Mouse (Mus musculus) megakaryocyte-erythroid progenitor cell, adult 5-6 weeks (primary cell): Measurements from ENCODE around the gene Bloc1s4. TPM values are rescaled to one million over a fixed set of nuclear protein-coding genes. Genes with fewer than 3 reads are reported as not detected.

Experiments used
- ATAC-seq: replicated peaks from 2 replicates; pipeline ENCODE4 v1.8.0; 2016; ENCODE audit warnings: mild to moderate bottlenecking, inconsistent platforms; ENCODE audit not compliant: severe bottlenecking, poor library complexity, low FRiP score, low TSS enrichment
- total RNA-seq, 2 experiments: library from RNA; stranded (forward) in 1 of 2; stranded (reverse) in 1 of 2; fragments of 200-1000, 215-1000 nt in 1 of 2; fragments of >200 nt in 1 of 2; fragmentation: Nextera tagmentation in 1 of 2; gene quantifications; 2 replicates each; pipeline ENCODE4 v1.2.3; 2014 to 2017

Bloc1s4 gene
- total RNA-seq, 2 experiments from 2014 or later: 10.4 to 23.2 TPM

DNA sequence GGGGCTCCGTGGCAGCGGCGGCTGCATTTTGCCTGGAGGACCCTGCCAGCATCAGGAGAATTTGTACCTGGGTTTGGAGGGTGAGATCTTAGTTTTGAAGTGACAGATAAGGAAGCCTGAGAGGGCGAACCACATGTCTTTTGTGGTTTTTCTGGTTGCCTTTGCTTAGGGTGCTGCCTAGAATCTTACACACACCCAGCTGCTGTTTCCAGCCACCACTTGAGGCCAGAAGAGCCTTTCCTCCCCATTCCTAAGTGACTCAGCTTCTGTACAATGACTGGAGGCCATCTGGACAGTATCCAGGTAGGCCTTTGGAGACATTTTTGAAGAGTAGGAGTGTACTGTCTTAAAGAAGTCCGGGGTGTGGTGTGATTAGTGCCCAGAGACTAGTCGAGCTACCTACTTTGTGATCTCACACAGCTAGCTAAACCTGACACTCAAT lies 26.0 kb downstream of the Bloc1s4 start:
- peak; percentile 62 for ATAC-seq

DNA sequence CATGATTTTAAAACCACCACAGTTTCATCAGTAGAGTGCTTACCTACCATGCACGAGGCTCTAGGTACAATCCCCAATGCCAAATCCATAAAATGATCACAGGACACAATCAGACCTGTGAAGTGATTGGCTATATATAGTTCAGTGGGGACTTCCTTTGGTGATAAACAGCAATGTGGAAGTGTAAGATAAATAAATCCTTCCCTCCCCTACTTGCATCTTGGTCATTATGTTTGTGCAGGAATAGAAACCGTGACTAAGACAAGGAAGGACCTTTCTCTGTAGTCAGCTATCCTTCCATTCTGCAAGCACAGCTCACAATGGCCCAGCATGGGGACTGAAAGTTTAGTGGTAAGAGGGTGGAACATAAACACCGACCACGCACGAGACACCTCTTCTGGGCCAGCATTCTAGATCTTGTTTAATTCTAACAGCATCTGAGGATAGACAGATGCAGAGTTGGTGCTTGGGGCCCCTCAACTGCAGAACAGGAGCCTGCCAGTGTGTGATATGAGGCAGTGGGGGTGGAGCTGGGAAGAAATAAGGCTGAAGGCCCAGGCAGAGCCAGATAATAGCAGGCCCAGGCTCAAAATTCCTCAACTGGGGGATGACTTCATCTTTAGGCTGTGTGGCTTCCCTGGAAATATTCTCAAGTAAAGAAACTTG lies 27.6 kb downstream of the Bloc1s4 start:
- peak; percentile 91 for ATAC-seq

DNA sequence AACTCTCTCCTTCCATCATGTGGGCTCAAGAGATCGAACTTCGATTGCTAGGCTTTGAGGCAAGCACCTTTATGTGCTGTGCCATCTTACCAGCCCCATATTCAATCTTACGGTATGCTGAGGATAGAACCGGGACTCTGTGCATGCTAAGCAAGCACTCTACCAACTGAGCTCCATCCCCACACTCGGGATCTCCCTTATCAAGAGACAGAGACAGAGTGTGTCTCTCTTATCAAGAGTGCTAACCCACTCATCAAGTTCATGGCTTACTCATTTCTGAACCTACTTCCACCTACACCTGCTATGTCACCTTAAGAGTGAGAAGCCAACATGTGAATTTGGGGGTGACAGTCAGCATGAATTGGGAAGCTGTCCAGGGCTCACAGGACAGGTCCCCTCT lies 28.2 kb downstream of the Bloc1s4 start:
- ATAC-seq: no peak

DNA sequence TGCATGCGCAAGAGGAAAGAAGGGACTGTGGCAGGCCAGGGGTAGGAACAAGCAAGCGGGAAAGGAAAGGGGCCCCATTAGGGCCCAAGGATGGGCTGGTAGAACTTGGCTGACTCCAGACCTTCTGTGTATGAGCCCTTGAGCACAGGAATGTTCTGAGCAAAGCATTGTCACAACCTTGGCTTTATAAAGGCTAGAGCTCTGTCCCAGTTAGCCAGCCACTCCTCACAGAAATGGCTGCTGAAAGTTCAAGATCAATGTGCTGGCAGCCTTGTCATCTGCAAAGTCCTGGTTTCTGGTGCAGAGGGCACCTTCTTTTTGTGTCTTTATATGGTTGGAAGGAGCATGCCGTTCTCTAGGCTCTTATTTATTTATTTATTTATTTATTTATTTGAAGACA lies 28.8 kb downstream of the Bloc1s4 start:
- ATAC-seq: no peak

DNA sequence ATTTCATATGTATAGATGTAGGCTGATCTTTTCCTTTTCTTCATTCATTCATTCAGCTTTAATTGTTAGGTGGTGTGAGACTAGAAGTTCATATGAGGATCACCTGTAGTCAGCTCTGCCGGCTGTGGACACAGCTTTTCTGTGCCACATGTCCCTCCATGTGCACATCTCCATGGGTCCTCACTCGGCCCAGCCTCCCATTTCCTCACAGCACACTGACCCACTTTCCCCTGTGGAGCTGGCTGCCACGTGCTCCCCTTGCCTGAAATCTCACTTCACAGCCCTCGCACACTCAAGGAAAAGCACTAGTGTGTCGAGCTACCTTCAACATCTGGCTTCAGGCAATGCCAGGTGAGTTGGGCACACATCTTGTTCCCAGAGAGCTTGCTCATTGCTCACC lies 29.3 kb downstream of the Bloc1s4 start:
- no peak for ATAC-seq

DNA sequence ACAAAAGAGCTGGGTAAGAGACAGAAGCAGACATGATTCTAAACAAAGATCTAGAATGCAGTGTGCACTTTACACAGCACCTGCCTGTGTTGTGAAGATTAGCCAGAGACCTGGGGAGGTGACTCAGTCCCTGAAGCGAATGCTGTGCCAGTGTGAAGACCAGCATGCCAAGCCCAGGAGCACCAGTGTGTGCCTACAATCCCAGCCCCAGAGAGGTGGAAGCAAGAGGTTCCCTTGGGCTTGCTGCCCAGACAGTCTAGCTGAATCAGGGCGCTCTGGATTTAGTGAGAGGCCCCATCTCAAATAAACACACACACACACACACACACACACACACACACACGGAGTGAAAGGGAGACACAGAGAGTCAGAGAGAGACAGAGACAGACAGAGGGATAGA lies 30.6 kb downstream of the Bloc1s4 start:
- ATAC-seq: no peak

DNA sequence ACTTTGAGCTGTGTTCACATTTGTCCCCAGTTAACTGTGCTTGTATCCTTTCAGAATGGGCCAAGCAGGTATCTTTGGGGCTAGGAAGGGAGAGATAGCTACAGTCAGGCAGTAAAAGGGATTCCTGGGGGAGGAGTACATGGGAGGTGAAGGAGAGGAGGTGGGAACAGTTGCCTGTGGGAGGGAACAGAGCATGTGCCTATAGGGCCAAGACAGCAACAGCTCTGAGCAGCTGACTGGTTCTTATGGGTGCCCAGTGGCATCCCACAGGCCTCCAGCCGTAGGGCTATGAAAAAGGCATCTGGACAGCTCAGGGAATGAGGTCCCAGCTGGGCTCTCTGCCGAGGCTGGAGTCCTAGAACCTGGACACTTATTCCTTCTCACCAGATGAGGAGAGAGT lies 31.6 kb downstream of the Bloc1s4 start:
- ATAC-seq: no peak

DNA sequence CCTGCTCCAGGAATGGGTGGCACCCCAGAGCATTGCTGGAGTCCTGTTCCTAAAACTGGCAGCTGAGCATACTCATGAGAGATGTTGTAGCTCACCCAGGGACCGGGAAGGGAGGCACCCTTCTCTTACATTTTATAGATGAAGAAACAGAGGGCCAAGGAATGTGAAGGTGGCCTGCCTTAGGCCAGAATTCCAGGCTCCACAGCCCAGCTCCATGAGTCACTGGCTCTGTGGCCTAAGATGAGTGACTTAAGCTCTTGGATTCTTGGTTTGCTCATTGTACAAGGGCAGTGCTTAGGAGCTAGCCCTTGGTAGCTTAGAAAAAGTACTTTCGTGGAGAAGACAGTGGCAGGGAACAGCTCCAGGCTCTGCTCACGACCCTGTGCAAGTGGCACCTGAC lies 33.6 kb downstream of the Bloc1s4 start:
- ATAC-seq: no peak

DNA sequence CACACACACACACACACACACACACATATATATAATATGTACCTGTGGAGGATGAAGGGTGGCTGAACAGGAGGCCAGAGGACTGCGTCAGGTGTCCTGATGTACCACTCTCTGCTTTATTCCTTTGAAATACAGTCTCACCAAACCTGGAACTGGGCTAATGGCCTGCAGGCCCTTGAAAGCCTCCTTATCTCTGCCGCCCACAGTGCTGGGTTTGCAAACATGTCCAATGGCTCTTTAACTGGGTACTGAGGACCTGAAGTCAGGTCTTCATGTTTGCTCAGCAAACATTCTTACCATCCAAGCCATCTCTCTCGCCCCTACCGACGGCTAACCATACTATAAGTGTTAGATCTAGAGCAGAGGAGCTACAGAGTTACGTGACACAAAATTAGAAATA lies 34.8 kb downstream of the Bloc1s4 start:
- no peak for ATAC-seq

DNA sequence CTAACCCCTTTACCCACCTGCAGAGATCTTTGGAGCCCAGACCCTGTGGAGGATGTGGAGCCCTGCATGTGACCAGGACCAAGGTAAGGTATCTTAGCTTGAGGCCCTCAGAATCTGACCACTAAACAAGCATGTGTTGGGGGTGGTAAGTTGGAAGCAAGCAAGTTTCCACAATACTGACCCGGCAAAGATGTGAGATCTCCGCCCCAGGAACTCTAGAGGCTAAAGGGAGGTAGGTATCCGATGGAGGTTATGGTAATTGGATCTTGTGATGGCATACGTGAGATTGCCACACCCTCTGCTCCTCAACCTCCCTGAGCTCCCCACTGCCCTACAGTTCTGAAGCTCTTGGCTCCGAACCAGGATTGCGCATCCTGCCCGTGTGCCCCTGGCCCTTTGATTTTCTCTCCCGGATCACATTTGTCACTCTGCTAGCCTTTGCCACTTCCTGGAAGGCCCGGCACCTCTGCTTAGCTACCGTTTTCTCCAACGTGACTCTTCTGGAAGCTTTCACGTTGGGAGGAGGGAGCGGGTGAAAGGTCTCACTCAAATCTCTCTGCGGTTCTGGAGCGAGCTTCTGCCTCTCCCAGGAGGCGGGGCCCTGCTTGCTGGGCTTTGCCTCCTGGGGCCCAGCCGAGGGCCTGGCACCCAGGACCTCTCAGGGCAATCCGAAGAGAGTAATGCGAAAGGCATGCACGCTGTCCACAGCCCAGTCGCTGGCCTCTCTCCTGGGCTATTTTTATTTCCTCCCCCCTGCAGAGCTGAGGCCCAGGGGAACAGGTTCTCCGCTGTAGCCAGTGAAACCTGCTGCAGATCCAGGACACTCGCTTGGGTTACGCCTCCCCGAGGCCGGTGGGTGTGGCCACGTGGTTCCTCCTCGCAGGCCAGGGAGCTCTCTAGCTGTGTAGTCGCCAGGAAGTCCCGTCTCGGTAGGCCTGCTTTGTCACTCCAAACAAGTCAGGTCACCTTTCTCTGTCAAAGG lies 35.6 kb downstream of the Bloc1s4 start:
- ATAC-seq: peak; percentile 95

DNA sequence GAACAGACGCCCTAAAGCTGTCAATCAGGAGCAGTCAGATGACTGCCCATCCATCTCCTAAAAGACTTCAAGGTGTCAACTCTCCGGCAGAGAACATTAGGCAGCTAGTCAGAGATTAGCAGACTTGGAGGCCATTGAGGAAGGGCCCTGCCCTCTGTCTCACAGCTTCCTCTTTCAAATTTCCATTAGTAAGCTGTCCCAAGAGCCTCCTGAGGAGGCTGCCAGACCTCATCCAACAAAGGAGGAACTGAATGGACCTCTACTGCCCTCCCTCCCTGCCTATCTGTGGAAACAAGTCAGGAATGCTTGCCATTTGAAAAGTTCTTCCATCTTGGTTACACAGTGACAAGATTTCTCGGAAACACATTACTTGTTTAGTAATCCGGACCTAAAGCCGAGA lies 36.6 kb downstream of the Bloc1s4 start:
- no peak for ATAC-seq

DNA sequence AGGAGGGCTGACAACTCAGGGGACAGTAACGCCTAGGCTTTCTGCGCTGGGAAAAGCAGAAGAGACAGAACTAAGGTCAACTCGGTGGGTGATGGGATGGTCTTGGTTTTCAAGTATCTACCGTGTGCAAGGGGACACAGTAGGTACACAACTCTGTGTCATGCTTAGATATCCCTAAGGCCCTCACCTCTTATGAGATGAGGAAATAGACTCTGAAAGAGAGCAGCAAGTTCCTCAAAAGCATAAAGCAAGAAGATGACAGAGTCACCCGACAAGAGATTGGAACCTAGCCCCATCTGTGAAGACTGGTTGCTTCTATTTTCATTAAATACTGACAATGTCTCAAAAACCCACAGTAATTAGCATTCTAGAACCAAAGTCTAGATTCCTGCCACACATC lies 42.7 kb downstream of the Bloc1s4 start:
- ATAC-seq: no peak

DNA sequence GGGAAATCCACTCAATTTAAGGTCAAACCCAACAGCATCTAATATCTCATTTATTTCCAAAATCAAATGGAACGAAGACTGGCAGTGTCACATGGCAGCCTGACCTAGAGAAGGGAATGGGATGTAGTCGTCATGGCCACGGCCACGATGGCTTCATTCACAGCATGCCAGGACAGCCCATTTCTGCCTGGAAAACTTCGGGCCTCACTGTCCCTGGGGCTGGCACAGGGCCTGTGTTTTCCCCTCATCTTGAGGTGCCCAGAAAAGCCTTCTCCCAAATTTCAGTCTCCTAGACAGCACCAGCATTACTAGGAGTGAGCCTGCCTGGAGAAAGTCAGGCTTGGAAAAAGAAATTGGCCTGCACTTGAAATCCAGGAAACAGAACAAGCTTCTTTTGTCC lies 43.1 kb downstream of the Bloc1s4 start:
- ATAC-seq: no peak

DNA sequence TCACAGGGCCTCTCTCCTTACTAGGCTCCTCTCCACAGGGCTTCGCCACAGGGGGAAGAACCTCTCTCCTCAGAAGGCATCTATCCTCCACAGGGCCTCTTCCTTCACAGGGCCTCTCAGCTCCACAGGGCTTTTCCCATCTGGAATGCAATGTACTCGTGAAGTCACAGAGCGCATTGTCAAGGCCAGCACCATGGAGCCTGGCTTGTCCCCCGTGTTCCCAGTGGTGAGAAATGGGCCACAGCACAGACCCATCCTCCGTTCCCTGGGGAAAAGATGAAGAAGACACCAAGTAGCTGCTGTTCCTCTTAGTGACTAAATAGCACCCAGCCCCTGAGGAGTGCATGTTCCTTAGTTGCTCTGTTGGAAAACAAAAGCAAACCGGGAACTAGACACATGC lies 43.8 kb downstream of the Bloc1s4 start:
- ATAC-seq: no peak

DNA sequence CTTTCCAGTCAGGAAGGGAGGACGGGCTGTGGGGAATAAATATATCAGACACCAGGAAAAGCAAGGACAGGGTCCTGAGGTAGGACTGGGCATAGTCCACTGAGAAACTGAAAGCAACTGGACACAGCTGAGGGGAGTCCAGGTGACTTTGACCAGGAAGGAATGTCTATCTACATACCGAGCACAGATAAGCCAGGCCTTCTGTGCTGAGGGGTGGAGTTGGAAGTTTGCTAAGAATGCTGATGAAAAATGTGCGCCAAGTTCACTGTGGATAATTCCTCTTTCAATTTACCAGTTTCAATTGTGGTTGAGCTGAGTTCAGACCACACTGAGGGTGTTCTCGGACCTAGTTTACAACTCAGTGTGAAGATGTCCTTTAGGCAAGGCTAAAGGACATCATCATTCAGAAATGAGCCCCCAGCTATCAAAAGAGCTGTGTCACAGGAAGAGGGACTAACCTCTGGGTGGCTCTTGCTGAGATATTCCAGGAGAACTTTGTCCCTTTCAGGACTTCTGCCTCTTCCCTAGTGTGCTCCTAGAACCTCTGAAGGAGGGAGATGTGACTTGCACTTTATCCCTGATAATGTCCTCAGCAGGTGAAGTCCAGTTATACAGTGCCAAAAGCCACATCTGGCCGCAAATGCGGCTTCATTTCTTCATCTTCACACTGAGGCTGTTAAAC lies 47.4 kb downstream of the Bloc1s4 start:
- no peak for ATAC-seq

DNA sequence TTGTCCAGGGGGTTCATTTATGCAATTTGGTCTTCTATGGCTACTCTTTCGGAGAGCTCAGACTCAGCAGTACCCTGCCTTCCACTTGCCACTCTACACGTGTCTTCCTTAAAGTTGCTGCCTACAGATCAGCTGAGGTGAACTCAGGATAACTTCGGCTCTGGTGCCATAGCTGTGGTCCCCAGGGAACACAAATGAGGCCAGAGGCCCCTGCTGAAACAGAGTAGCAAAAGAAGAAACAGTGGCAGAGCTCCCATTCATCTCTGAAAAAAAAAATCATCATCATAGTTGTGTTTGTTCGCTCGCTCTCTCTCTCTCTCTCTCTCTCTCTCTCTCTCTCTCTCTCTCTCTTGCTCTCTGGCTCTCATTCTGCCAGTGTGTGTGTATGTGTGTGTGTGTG lies 49.8 kb downstream of the Bloc1s4 start:
- ATAC-seq: no peak

DNA sequence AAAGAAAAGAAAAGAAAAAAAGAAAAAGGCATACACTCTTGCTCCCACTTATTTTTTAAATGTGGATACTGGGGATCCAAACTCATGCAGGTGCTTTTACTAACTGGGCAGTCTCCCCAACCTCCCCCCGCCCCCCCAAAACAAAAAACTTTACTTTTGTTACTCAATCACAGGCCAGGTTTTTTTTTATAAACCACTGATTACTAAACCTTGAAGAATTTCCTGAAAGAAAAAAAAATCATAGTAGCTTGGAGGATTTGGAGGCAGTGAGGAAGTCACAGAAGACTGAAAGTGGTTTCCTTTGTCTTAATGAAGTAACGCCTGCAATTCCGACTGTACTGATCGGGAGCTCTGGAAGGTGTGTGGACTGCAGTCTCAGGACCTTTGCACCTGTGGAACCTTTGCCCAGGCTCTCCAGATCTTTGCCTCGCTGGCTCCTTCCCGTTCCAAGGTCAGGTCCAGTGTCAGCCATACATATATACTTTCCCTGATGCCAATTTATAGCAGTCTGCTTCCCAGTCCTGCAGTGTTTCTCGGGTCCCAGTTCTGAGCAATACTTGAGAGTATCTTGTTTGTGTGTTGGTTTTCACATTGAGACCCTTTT lies 50.3 kb downstream of the Bloc1s4 start:
- no peak for ATAC-seq
